Mouse (Mus musculus): ENCODE data around the gene Olfr397.

The Olfr397 gene

GRCm38 (mm10) chr11:73960517-73960916, at the start of gene Olfr397:
TSS of gene Olfr397 (plus strand) at chr11:73960817.
- no peak for DNase-seq (ENCODE audit: low spot score)

- DNase-seq (ENCODE audit: low spot score), result no peak
These were observed 24.2 kb upstream of the Olfr397 start, which contains the start of gene Olfr23 for GRCm38 (mm10) chr11:73936377-73936776. TSS of gene Olfr23 (plus strand) at chr11:73936677.

- no peak for DNase-seq (ENCODE audit: low spot score)
These were observed 29.7 kb downstream of the Olfr397 start, which contains the start of gene Olfr398 for GRCm38 (mm10) chr11:73990307-73990706. TSS of gene Olfr398 (minus strand) at chr11:73990407.

- peak; percentile 3 for DNase-seq (ENCODE audit: low spot score)
These were observed 32.5 kb downstream of the Olfr397 start for GRCm38 (mm10) chr11:73993115-73993514.

Data from layer of hippocampus, adult 11-12 months (tissue).